Mouse (Mus musculus) cerebellum, adult 2 months (tissue): ENCODE results near the gene Mis18bp1. TPM values are rescaled to one million over a fixed set of nuclear protein-coding genes. Genes with fewer than 3 reads are reported as not detected.
A peak's percentile ranks its signal among the peaks of the same experiment; 100 is the strongest.

Experiments used
- DNase-seq, 2 experiments: peaks; one replicate each; pipeline ENCODE4 v3.0.0; 2021
- H3K27ac ChIP-seq: fragments of 200-500 bp; 2 replicates; pipeline ENCODE4 v1.5.1; 2012; ENCODE audit warnings: low read length, control low read depth, inconsistent platforms; ENCODE audit not compliant: insufficient read depth
- H3K27me3 ChIP-seq: fragments of 200-500 bp; 2 replicates; pipeline ENCODE4 v1.6.1; 2012; ENCODE audit warnings: inconsistent platforms, mild to moderate bottlenecking, low read length, moderate library complexity; ENCODE audit not compliant: control insufficient read depth, insufficient read depth
- H3K4me1 ChIP-seq: fragments of 200-500 bp; 2 replicates; pipeline ENCODE4 v1.6.1; 2011; ENCODE audit warnings: low read length; ENCODE audit not compliant: control insufficient read depth, insufficient read depth
- H3K4me3 ChIP-seq: fragments of 200-500 bp; replicated peaks from 2 replicates; pipeline ENCODE3; 2011; ENCODE audit warnings: mild to moderate bottlenecking, low read depth, low read length, control low read depth; ENCODE audit not compliant: insufficient read depth
- CTCF ChIP-seq: fragments of 200-500 bp; IDR thresholded peaks from 2 replicates; pipeline ENCODE4 v1.5.1; 2011; ENCODE audit warnings: low read depth, mild to moderate bottlenecking, control low read depth, low read length, moderate library complexity, borderline replicate concordance; ENCODE audit not compliant: insufficient read depth
- POLR2A ChIP-seq: fragments of 200-500 bp; IDR thresholded peaks from 2 replicates; pipeline ENCODE4 v1.6.1; 2011; ENCODE audit warnings: low read length, control low read depth, borderline replicate concordance; ENCODE audit not compliant: insufficient read depth
- WGBS: fragments of 180-500 bp; shearing (Covaris S2); methylation state at CpG from one replicate; pipeline ENCODE4 v1.1.7; 2018; 5-methylcytosine and 5-hydroxymethylcytosine counted together
- polyA plus RNA-seq: library from polyadenylated mRNA; depleted of rRNA; stranded (reverse); fragments of >200 nt; gene quantifications from 2 replicates; pipeline ENCODE4 v1.2.3, GENCODE M21; 2012; rRNA removed

Gene Mis18bp1
- polyA plus RNA-seq = 0.07 and 0.08 TPM in 2 replicates

- Histone ChIP-seq H3K27ac (peak within 1 kb of the TSS; percentile 83), H3K4me1 (no peaks in the 10 kb centered on the region), H3K27me3 (no peaks in the 10 kb centered on the region), H3K4me3 (peak within 1 kb of the TSS; percentile 91)
- WGBS = under 1% methylated on average over 70 of the region's 70 CpGs
- TF ChIP-seq POLR2A = no peak
- no peak for TF ChIP-seq CTCF
- peak; percentile 91 to 93 for DNase-seq
Observed at GRCm38 (mm10) chr12:65172021-65172951, at the start of gene Mis18bp1. TSS of gene Mis18bp1 (minus strand) at chr12:65172604.

DNA sequence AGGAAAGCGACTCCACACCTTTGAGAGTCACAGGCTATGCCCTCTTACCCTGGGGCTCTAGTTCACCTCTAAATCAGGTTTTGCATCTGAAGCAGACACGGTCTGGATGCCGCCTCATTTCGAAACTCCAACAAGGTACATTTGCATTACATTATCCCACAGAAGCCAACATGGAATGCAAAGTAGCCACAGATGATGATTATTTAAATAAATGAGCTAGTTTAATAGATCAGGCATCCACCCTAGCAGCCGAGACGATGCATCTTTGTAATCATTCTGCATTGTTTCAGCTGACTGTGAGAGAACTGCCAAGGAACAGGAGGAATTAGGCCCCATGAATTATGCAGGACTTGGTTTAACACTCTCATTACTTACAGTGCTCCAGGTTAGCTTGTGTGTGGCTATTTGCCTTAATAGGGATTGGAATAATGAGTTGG lies 44.0 kb upstream of the Mis18bp1 start:
- Histone ChIP-seq H3K4me3 (no peak overlapping the region), H3K27ac (no peak overlapping the region), H3K27me3 (no peaks in the 10 kb centered on the region), H3K4me1 (no peaks in the 10 kb centered on the region)
- no peak for DNase-seq
- 72% methylated on average over 6 of the region's 6 CpGs for WGBS
- TF ChIP-seq CTCF = no peak
- no peak for TF ChIP-seq POLR2A

DNA sequence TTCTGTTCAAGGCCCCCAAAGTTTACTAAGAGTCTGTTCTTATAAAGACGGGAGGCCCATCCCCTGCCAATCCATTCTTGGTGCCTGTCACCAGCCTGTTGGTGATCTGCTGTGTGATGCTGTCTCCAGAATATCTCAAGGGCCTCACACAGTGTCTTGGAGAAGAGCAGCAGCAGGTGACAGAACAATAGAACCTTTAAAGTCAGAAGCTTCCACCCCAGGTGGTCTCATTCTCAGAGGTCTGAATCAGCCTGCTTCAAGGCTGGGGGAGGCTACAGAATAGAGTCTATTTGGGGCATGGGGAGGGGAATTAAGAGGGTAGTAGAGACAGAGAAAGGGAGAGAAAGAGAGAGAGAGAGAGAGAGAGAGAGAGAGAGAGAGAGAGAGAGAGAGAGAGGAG lies 34.0 kb upstream of the Mis18bp1 start:
- TF ChIP-seq CTCF (no peak), POLR2A (no peak)
- Histone ChIP-seq H3K4me3 (no peak overlapping the region), H3K27me3 (no peaks in the 10 kb centered on the region), H3K4me1 (no peaks in the 10 kb centered on the region), H3K27ac (no peak overlapping the region)
- WGBS = 25% methylated on average over 1 of the region's 1 CpGs
- DNase-seq = no peak

DNA sequence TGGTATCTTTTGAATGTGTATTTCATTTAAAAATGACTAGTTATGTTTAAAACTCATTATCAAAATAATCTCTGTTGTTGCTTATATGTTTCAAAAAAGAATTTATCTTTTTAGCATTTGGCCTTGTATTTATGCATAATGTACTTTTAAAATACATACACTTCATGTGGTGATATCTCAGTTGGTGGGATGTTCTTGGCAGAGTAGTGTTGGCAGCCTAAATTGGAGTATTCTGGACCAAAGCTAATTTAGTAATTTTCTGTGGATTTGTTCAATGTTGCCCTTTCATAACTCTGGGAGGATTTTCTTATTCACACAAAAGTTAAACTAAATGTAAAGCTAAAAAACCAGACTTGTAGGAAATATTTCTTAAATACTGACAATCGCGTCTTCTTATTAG lies 29.4 kb upstream of the Mis18bp1 start:
- no peaks in the 10 kb centered on the region for H3K4me1 ChIP-seq
- peak in 1 of 2 experiments; percentile 36 for DNase-seq
- no peak overlapping the region for H3K27ac ChIP-seq
- no peak for TF ChIP-seq POLR2A
- no peak for TF ChIP-seq CTCF
- WGBS = 94% methylated on average over 2 of the region's 2 CpGs
- H3K27me3 ChIP-seq = no peaks in the 10 kb centered on the region
- H3K4me3 ChIP-seq = no peak overlapping the region

DNA sequence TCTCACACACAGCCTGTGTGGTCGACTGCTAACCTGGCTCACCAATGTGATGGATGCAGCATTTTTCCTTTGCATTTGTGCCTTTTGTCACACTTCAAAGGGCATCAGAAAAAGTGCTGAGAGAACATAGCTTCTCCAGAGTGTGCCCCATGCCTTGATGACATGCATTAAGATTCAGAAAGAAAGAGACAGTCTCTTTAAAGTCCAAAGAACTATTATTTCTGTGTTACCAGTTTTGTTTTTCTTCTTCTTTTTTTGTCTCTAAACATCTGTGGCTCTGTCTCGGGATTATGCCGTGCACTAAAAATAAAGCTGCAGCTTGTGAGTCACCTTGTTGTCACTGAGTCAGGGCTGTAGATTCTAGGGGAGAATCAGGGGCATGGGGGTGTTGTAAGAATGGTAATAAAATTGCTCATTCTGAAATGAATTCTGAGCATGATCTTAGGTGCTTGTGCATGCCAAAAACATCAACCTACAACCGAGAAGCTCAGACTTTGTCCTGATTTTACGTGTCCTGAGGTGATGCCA lies 21.7 kb upstream of the Mis18bp1 start:
- H3K27ac ChIP-seq = no peak overlapping the region
- 67% methylated on average over 5 of the region's 5 CpGs for WGBS
- H3K4me1 ChIP-seq = no peaks in the 10 kb centered on the region
- DNase-seq = no peak
- no peaks in the 10 kb centered on the region for H3K27me3 ChIP-seq
- no peak overlapping the region for H3K4me3 ChIP-seq
- no peak for TF ChIP-seq POLR2A

DNA sequence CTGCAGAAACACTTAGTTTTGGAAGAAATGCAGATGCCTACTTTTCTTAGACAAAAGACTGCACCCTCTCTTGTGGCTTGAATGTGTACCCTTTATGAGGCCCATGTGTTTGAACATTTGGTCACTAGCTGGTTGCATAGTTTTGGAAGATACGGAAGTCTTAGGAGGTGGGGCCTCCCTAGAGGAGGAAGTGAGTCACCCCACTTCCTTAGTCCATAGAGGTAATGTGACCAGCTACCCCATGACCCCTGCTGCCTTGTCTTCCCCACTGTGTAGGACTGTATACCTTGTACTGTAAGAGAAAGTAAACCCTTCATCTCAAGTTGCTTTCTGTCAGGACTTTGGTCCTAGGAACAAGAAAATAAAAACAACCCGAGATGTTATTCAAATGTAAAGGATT lies 16.8 kb upstream of the Mis18bp1 start:
- TF ChIP-seq CTCF (no peak), POLR2A (no peak)
- DNase-seq = no peak
- Histone ChIP-seq H3K27me3 (no peaks in the 10 kb centered on the region), H3K4me3 (no peak overlapping the region), H3K27ac (no peak overlapping the region), H3K4me1 (no peaks in the 10 kb centered on the region)
- 85% methylated on average over 2 of the region's 2 CpGs for WGBS

GRCm38 (mm10) chr12:65187365-65187764 lies 15.0 kb upstream of the Mis18bp1 start:
- TF ChIP-seq POLR2A = no peak
- no peak for TF ChIP-seq CTCF
- no peak overlapping the region for H3K4me3 ChIP-seq
- no peaks in the 10 kb centered on the region for H3K4me1 ChIP-seq
- H3K27ac ChIP-seq = no peak overlapping the region
- no peaks in the 10 kb centered on the region for H3K27me3 ChIP-seq
- whole genome bisulfite sequencing = 49% methylated on average over 3 of the region's 3 CpGs
- DNase-seq = no peak

- H3K4me1 ChIP-seq = no peaks in the 10 kb centered on the region
- WGBS = 89% methylated on average over 5 of the region's 5 CpGs
- no peak for DNase-seq
- no peak overlapping the region for H3K4me3 ChIP-seq
- H3K27ac ChIP-seq = no peak overlapping the region
- TF ChIP-seq CTCF (no peak), POLR2A (no peak)
- H3K27me3 ChIP-seq = no peaks in the 10 kb centered on the region
Observed at GRCm38 (mm10) chr12:65173736-65174135, 1.3 kb upstream of the Mis18bp1 start.
